Mouse (Mus musculus) forebrain, embryonic 15.5 days (tissue): Measurements from ENCODE around the gene Ckmt2. TPM values are rescaled to one million over a fixed set of nuclear protein-coding genes. Genes with fewer than 3 reads are reported as not detected.

ENCODE experiments used
- polyA plus RNA-seq: library from polyadenylated mRNA; unstranded; fragments of >200 nt; fragmentation: Nextera tagmentation; extraction: Ambion mirVana; gene quantifications from 2 replicates; pipeline ENCODE4 v1.2.1, GENCODE M21; 2015

Ckmt2 gene
- polyA plus RNA-seq, 1 experiment from 2014 or later = not detected

Other genes with a start within 250 kb of the Ckmt2 start
- gene Acot12, start 135.4 kb downstream of the Ckmt2 start, polyA plus RNA-seq = not detected in 2 replicates
- gene Zcchc9, start 69.2 kb downstream of the Ckmt2 start, polyA plus RNA-seq = 22.9 and 24.2 TPM in 2 replicates